Mouse (Mus musculus): ENCODE measurements around the gene Mknk2.

Mknk2 gene

DNA sequence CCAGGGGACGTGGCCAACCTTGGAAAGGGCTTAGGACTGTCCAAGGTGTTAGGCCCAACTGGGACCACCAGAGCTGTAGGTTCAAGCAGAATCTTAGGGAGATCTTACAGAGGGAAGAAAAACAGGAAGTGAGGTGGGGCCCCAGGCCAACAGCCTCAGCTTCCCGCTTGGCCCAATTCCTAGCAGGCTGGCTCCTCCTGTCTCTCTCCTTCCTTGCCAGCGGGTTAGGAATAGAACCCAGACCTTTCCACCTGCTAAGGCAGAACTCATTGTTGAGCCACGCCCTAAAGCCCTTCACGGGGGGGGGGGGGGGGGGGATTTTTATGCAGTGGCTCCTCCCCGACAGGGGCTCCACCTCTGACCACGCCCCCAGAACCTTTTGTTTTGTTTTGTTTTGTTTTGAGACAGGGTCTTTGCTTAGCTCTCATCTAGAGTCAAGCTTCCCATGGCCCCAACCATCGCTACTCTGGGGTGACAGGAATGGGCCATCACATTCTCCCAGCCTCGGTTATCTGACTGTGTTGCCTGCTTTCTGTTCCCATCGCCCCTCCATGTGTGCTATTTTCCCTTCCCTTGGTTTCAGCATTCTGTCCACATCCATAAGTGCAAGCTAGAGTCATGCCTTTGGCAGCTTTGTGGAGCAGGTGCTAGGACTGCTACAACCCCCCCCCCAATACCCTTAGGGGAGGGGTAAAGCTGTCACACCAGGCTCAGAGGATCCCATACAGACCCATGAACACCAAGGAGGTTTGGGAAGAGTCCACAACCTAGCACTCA is 877 bp upstream of the Mknk2 start:
- no peak for TF ChIP-seq GATA4 (IDR thresholded peaks at IDR 0.05; ENCODE audit: insufficient replicate concordance, low read length)

DNA sequence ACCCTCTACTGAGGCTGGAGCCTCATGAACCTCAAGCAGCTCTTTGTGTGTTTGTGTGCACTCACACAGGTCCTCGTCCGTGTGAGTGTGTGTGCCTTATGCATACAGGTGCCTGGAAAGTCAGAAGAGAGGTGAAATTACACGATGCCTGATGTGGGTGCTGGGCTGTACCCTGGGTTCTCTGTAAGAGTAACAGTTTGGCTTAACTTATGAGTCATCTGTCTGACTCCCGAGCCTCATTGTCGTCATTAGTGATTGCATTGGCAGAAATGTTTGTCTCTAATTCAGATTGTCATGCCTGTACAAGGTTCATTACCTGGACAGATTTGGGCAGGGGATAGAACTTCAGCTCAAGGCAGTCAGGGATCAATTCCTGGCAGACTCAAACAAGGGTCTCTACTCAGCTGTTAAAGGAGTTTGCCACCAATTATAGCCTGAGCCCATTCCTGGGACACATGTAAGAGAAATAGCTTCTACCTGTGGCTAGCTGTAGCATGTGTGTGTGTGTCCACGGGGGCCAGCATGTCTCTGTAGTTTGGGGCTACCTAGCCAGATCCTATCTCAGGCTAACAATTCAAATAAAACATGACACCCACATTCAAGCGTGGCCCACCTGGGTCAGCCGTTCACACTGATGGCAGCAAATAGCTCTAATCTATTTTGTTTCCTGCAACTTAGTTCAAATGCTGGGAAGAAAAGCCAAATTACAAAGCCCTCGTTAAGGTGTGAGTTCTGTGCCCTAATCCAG is 610 bp downstream of the Mknk2 start:
- no peak for TF ChIP-seq GATA4 (IDR thresholded peaks at IDR 0.05; ENCODE audit: insufficient replicate concordance, low read length)

DNA sequence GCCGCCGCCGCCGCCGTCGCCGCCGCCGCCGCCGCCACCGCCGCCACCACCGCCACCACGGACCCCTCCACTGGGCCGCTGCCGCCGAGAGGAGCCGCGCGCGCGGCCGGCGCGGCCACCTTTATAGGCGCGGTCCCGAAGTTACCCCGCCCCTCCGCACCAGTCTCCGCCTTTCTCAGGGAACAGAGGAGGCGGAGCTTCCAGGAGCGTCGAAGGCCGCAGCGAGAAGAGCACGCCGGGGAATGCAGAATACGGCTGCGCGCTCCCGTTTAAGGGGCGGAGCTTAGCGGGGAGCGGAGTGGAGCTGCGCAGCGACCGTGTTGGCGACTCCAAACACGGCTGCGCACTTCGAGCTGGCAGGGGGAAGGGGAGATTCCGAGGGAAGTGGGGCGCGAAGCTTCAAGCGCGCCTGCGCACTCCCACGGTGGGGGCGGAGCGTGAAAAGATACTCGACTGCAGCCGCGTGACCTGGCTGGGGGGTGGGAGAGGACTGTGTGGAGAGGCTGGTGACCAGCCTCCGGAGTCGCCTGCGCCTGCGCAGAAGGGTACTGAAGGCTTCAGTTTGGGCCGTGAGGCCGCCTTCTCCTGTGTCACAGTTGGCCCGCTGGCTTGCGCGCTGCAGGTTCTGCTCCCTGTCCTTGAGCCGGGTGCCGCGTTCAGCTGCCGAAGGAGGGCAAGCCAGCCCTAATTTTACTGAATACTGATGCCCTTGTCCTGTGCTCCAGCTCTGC is 1.5 kb downstream of the Mknk2 start:
- peak; percentile 65; the same call in 1 of the 2 replicates for TF ChIP-seq GATA4 (IDR thresholded peaks at IDR 0.05; ENCODE audit: insufficient replicate concordance, low read length)

DNA sequence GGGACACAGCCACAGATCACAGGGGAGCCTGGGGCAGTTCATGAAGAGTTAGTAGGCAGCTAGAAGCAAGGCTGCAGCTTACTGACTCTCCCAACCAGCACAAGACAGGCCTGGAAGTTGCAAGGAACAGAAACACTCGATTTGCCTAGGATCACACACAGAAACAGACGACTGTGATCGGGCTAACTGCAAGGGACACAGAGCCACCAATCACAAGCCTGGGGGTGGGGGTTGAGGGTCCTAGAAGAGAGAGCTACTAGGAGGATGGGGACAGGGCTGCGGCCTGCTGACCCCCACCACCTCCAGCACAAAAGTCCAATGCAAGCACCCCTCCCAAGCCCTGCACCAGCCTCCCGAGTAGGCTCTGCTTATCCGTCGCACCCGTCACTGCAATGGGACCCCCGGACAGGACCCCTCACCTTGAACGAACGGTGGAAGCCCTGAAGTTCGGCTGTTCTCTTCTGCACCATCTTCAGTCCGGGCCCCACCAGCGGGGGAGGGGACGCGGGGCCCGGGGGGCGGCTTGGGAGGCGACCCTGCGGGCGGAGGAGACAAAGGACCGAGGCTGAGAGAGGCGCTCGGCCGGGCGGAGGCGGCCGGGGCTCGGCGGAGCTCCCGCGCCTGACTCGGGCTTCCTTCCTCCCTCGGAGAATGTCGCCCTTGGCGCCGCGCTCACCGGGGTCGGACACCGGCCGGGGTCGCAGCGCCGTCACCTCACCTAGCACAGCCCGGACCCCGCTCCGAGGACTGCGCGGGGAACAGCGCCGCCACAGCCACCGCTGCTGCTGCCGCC is 2.3 kb downstream of the Mknk2 start:
- no peak for TF ChIP-seq GATA4 (IDR thresholded peaks at IDR 0.05; ENCODE audit: insufficient replicate concordance, low read length)

DNA sequence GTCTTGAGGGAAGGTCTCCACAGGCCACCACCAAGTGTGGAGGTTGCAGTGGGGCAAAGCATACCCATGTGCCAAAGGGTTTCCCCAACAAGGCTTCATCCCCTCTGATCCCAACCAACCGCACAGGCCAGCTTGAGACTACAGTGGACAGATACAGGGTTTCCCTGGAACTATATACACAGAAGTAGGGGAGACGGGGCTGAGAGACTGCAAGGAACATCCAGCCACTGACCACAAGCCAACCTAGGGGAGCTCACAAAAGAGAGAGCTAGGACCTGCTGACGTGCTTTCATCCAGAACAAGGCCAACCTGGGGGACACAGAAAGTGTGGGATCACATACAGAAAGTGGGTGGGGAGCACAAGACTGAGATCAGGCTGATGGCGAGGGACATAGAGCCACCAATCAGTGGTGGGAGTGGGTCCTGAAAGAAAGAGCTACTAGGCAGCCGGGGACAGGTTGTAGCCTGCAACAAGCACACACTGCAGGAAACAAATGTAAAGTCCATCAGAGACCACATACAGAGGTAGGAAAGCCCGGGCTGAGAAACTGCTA is 3.0 kb downstream of the Mknk2 start:
- no peak for TF ChIP-seq GATA4 (IDR thresholded peaks at IDR 0.05; ENCODE audit: insufficient replicate concordance, low read length)

DNA sequence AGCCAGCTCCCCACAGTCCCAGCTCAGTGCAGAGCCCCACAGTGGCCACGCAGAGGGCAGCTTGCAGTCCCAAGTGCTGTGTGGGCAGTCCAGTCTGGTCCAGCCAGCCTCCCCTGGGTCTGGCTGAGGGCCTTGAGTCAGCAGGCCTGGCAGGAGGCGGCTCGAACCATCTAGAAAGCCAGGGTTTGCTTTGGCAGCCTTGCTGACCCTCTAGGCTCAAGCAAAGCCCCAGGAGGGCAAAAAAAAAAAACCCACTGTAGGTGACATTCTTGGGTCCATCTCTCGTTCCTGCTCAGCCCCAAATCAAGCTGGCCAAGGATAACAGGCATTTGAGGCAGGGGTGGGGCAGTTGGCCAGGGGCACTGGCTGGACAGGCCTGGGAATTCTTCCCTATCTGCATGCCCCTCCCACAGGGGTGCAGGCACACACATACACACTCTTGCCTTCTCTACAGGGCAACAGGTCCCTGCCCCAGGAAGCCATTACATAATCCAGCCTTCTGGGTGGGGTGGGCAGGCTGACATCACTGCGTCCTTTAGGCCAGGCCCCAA is 3.7 kb downstream of the Mknk2 start:
- peak; percentile 6; the same call in 1 of the 2 replicates for TF ChIP-seq GATA4 (IDR thresholded peaks at IDR 0.05; ENCODE audit: insufficient replicate concordance, low read length)

DNA sequence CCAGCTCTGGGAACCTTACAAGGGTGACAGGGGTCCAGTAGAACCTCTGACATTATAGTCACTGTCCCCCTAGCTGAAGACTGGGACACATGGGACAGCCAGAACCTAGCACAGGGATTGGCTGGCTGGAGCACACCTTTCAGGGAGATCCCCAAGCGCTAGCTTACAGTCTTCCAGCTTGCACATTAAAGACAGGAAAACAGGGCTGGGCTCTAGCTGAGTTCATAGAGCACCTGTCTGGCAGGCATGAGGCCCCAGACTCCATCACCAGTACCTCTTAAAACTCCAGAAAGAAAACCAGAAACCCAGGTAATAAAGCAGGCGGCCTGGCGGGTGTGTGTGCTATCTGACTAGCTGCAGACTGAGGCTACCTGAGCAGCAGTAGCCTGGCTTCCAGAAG is 4.2 kb downstream of the Mknk2 start:
- TF ChIP-seq GATA4 (IDR thresholded peaks at IDR 0.05; ENCODE audit: insufficient replicate concordance, low read length), result no peak

DNA sequence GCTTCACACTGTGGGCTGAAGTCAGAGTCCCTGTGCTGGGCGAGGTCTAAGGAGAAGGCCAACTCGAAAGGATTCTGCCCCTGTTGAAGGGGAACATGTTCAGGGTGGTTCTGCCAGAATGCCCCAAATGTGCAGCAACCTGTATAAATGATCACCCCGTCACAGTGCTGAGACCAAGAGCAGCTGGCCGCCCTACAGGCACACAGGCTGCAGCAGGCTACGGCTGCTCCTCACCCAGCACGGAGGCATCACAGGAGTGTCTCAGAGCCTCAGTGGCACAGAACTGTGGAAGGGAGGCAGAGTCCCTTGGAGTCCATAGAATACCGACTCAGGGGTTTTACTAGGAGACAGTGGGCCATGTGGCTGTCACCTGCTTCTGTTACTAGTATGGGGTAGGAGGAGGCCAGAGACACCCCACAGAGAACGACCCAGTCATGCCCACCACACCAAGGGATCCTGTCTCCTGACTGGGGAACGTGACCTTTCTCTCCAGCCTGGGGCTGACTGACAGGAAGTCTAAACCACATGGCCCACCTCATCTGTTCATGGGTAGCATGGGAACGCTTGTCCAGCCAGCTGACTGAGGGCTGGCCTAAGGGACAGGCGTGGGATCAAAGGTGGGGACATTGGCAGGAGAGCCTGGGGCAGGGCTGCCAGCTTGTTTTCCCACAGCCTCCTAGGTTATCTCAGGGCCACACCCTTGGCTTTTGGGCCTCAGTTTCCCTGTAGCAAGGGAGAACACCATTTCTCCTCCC is 5.8 kb downstream of the Mknk2 start:
- peak; percentile 8; the same call in 1 of the 2 replicates for TF ChIP-seq GATA4 (IDR thresholded peaks at IDR 0.05; ENCODE audit: insufficient replicate concordance, low read length)

DNA sequence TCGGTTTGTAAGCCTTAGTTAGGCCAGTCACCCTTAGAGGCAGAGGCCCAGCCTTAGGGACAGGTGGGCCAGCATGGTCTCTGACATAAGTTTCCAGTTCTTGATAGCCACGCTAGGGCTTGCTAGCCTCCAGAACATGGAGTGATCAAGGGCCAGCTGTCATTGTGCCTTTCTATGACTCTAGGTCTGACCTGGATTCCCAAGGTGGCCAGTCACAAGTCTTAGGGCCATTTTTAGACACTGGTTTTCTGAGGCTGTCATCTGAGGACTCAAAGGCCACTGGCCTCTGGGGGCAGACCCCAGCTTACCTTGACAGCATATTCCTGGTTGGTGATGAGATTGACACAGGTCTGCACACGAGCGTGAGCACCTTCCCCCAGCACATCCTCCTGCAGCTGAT is 6.7 kb downstream of the Mknk2 start:
- no peak for TF ChIP-seq GATA4 (IDR thresholded peaks at IDR 0.05; ENCODE audit: insufficient replicate concordance, low read length)

DNA sequence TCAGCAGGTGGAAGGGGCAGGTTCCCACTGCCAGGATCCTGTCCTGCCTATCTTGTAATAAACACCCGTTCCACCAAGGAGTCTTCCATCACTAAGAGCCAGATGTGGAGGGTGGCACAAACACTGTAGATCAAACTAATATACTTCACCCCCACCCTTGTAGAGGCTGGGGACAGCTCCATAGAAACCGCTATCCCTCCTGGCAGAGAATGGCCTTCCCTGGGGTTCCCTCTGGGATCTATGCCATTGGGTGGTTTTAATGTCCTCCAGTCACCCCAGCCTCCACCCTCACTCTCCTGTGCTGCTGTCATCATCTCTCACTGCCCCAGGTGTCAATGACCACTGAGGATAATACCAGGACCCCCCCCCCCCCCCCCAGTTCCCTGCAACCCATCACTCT is 7.4 kb downstream of the Mknk2 start:
- no peak for TF ChIP-seq GATA4 (IDR thresholded peaks at IDR 0.05; ENCODE audit: insufficient replicate concordance, low read length)

DNA sequence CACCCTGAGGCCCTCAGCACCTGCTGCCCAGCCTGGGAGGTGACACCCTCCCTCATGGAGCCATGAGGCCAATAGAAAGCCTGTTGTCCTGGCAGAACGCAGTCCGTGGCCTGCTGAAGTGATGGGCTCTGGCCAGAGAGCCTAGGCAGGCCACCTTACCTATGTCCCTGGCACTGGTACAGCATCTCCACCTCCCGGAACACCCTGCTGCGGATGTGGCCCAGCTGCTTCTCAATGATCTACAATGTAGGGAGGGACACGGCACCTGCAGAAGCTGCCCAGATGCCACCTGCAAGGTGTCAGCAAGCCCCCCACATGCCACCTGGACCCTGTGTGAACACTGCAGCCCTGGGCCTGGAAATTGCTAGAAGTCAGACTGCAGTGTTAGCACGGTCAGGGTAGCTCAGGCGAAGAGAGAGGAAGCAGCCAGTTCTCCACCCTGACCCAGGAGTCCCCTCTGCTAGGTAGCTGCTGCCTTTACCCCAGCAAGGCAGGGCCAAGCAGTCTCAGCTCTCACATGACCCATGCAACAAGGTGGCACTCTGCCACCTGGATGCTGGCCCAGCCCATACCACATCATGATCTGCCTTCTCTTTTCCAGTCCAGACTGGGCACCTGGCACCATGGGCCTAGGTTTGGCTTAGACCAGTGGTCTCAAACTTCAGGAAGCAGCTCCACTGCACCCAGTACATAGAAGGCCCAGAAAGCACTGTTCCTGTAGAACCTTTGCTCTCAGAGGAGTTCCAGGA is 8.0 kb downstream of the Mknk2 start:
- TF ChIP-seq GATA4 (IDR thresholded peaks at IDR 0.05; ENCODE audit: insufficient replicate concordance, low read length), result no peak

DNA sequence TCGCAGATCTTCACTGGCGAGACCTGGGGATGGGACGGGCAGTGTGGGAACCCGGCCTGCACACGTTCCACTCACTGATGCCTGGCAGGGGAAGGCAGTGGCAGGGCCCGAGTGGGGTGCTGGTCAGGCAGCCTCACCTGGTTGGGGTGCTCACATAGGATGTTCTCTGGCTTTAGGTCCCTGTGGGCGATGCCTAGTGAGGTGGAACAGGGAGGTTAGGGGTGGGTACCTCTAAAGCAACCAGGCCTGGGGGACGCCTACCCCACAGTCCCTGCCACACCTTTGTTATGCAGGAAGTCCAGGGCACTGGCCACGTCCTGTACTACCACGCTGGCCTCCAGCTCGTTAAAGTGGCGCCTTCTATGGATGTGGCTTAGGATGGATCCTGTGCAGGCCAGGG is 8.9 kb downstream of the Mknk2 start:
- no peak for TF ChIP-seq GATA4 (IDR thresholded peaks at IDR 0.05; ENCODE audit: insufficient replicate concordance, low read length)

DNA sequence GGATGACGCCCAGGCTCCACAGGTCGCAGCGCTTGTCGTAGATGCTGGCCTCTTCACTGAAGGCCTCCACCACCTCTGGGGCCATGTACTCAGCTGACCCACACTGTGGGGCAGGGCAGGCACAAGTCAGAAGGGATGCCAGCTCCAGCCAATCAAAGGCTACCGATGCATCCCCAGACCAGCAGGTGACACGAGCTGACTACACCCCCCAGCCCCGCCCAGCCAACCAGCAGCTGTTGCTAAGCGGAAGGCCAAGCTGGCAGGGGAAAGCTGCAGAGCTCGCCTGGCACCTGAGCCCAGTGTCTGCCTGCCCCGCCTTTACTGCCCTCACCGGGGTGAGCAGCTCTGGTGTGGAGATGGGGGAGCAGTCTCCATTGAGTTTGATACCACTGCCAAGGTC is 9.3 kb downstream of the Mknk2 start:
- no peak for TF ChIP-seq GATA4 (IDR thresholded peaks at IDR 0.05; ENCODE audit: insufficient replicate concordance, low read length)
